Mouse (Mus musculus) E14TG2a.4 (cell line): ENCODE measurements around the gene Cox6b2.

Source experiments
- CTCF ChIP-seq: conservative IDR thresholded peaks from 2 replicates; pipeline ENCODE4 v1.5.1; 2014; ENCODE audit warnings: low read length
- POU5F1 ChIP-seq: IDR thresholded peaks from 2 replicates; pipeline ENCODE4 v1.6.1; 2014; ENCODE audit warnings: low read length, borderline replicate concordance

GRCm38 (mm10) chr7:4776861-4777830 lies 24.3 kb upstream of the Cox6b2 start:
- no peak for TF ChIP-seq CTCF
- no peak for TF ChIP-seq POU5F1
